Mouse (Mus musculus): ENCODE measurements around the gene Rps6kc1. TPM values are rescaled to one million over a fixed set of nuclear protein-coding genes. Genes with fewer than 3 reads are reported as not detected.

The Rps6kc1 gene
- total and polyA plus RNA-seq, 2 experiments from 2014 or later: 21.0 to 35.9 TPM

DNA sequence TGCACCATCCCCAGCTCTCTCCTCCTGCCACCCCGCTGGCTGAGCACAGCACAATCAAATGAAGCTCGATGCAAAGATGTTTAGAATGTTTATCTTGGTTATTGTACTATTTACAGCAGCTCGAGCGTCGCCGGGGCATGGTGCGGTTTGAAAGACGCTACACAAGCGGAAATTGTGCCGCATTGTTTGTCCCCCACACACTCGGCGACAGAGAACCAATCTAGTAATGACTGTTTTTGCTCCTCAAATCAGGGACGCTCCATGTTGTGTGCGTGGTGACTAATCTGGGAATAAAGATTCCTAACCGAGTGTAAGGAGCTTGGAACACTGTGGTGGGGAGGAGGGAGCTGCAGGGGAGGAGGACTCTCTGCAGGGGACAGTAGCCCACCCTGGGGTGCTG lies 250.3 kb downstream of the Rps6kc1 start:
- no peaks in the 10 kb centered on the region for H3K36me3 ChIP-seq (ENCODE audit: insufficient read depth, low read length)
- H3K27me3 ChIP-seq (ENCODE audit: insufficient read depth, low read length): no peaks in the 10 kb centered on the region
- H3K4me2 ChIP-seq (ENCODE audit: low read depth, low read length): no peak overlapping the region
- DNase-seq (ENCODE audit: low spot score): no peak
- ATAC-seq: no peak
- H3K27ac ChIP-seq: no peak overlapping the region
- H3K4me3 ChIP-seq (ENCODE audit: low read length): no peak overlapping the region
- no peak overlapping the region for H3K9ac ChIP-seq (replicated peaks; ENCODE audit: low read length)
- TF ChIP-seq CTCF (IDR thresholded peaks at IDR 0.05; ENCODE audit: low read depth): no peak
- no peaks in the 10 kb centered on the region for H3K9me3 ChIP-seq (ENCODE audit: low read length)
- WGBS: 53% methylated on average over 15 of the region's 15 CpGs
- no peaks in the 10 kb centered on the region; the same call in 1 of the 2 replicates for H3K4me1 ChIP-seq (ENCODE audit: insufficient read depth, low read length)

DNA sequence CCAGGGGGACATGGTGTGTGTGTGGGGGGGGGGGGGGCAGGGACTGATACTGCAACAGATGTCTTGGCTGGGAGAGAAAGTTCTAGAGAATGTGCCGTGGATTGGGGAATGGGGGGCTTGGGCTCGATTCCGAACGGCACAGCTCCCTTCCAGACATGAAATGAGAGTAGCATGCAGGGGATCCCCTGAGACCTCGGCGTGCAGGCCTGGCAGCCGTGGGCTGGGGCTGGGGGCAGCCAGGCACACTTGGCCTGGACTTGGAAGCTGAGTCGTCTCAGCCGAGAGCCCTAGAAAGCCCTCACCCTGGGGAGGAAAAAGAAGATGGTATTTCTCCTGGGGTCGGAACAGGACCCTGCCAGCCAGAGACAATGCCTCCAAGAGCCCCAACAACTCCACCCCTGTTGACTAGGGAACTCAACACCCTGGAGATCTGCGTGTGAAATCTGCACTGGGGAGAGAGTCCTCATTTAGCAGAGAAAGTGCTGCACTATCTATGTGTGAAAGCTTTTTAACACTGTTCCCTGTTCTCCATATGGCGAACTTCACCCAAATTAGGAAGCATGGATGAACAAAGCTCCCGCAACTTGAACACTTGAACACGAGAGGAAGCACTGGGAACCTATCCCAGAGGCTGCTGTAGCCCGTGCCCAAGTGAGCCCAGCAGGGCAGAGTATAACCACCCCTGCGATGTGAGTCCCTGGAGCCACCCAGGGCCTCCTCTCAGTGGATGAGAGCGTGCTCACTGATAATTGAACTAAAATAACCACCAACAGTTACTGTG lies 251.7 kb downstream of the Rps6kc1 start:
- DNase-seq (ENCODE audit: low spot score) (peak; percentile 42), ATAC-seq (no peak)
- H3K9ac ChIP-seq (replicated peaks; ENCODE audit: low read length): no peak overlapping the region
- WGBS: 51% methylated on average over 17 of the region's 17 CpGs
- H3K36me3 ChIP-seq (ENCODE audit: insufficient read depth, low read length): no peaks in the 10 kb centered on the region
- H3K4me2 ChIP-seq (ENCODE audit: low read depth, low read length): no peak overlapping the region
- no peaks in the 10 kb centered on the region for H3K9me3 ChIP-seq (ENCODE audit: low read length)
- H3K4me1 ChIP-seq (ENCODE audit: insufficient read depth, low read length): peaks cover 3% of the 10 kb centered on the region; the same call in 1 of the 2 replicates
- no peaks in the 10 kb centered on the region for H3K27me3 ChIP-seq (ENCODE audit: insufficient read depth, low read length)
- TF ChIP-seq CTCF (IDR thresholded peaks at IDR 0.05; ENCODE audit: low read depth): no peak
- H3K27ac ChIP-seq: no peak overlapping the region
- H3K4me3 ChIP-seq (ENCODE audit: low read length): no peak overlapping the region

DNA sequence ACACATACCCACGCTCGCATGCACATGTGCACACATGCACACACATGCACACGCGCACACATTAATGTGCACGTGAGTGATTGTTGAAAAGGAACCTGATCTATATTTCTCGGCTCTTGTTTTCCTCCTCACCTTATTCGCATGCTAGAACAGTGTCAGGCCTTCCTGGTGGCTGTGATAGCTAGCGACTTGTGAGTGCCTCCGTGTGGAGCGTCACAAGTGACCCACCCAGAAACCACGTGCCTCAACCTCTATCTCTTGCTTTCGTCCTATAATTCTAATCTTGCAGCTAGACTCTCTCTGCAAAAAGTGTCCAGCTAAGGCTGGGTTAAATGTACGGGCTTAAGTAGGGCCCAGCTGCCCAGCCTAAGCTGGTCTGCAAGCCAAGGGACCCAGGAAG lies 253.3 kb downstream of the Rps6kc1 start:
- H3K4me1 ChIP-seq (ENCODE audit: insufficient read depth, low read length): peaks cover 3% of the 10 kb centered on the region; the same call in 1 of the 2 replicates
- H3K27me3 ChIP-seq (ENCODE audit: insufficient read depth, low read length): no peaks in the 10 kb centered on the region
- no peaks in the 10 kb centered on the region for H3K36me3 ChIP-seq (ENCODE audit: insufficient read depth, low read length)
- H3K9ac ChIP-seq (replicated peaks; ENCODE audit: low read length): no peak overlapping the region
- 95% methylated on average over 13 of the region's 13 CpGs for WGBS
- TF ChIP-seq CTCF (IDR thresholded peaks at IDR 0.05; ENCODE audit: low read depth): no peak
- H3K4me2 ChIP-seq (ENCODE audit: low read depth, low read length): no peak overlapping the region
- no peak for ATAC-seq
- H3K4me3 ChIP-seq (ENCODE audit: low read length): no peak overlapping the region
- no peak overlapping the region for H3K27ac ChIP-seq
- H3K9me3 ChIP-seq (ENCODE audit: low read length): no peaks in the 10 kb centered on the region
- no peak for DNase-seq (ENCODE audit: low spot score)

DNA sequence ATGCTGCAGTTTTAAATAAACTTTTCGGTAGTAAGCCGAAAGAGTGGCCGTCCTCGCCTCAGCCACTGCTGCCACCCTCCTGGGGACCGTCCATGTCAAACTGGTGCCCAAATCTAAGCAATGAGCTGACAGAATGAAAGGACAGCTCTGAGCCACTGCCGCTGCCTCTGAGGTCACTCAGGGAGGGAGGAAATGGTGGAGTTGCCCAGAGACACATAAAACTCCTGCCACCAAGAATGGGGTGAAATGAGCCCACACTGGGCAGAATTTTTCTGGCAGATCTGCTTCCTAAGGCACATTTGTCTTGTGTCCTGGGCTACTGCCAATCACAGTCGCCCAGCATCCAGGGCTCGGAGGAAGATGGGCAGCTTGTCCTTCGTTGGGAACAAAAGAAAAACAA lies 255.5 kb downstream of the Rps6kc1 start:
- Histone ChIP-seq H3K4me1 (ENCODE audit: insufficient read depth, low read length) (0 out of 2 replicates have a peak, but pooled peaks cover 3% of the 10 kb centered on the region), H3K36me3 (ENCODE audit: insufficient read depth, low read length) (no peaks in the 10 kb centered on the region), H3K4me2 (ENCODE audit: low read depth, low read length) (no peak overlapping the region), H3K4me3 (ENCODE audit: low read length) (no peak overlapping the region), H3K9ac (replicated peaks; ENCODE audit: low read length) (no peak overlapping the region), H3K9me3 (ENCODE audit: low read length) (no peaks in the 10 kb centered on the region), H3K27ac (no peak overlapping the region; the same call in 1 of the 2 replicates), H3K27me3 (ENCODE audit: insufficient read depth, low read length) (no peaks in the 10 kb centered on the region)
- no peak for TF ChIP-seq CTCF (IDR thresholded peaks at IDR 0.05; ENCODE audit: low read depth)
- WGBS: 34% methylated on average over 9 of the region's 9 CpGs
- DNase-seq (ENCODE audit: low spot score) (peak; percentile 68), ATAC-seq (peak; percentile 82)

DNA sequence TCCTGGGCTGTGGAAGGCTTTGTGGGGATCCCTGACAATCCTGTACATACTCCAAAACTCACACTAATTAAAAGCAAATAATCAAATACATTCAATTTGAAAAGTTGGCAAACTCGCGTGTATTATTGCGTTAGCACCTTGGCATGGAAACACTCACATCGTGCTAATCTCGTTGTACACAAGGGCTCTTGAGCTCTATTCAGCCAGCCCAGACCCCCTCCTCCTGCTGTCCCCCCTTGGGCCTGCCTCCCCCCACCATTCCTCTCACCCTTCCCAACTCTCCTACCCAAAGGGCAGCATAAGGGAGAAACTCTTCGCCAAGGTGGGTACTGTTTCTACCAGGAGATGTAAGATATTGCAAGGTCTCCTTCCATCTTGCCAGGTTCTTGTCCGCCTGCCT lies 255.9 kb downstream of the Rps6kc1 start:
- DNase-seq (ENCODE audit: low spot score): no peak
- peak overlapping the region; percentile 0; the same call in 1 of the 2 replicates for H3K27ac ChIP-seq

DNA sequence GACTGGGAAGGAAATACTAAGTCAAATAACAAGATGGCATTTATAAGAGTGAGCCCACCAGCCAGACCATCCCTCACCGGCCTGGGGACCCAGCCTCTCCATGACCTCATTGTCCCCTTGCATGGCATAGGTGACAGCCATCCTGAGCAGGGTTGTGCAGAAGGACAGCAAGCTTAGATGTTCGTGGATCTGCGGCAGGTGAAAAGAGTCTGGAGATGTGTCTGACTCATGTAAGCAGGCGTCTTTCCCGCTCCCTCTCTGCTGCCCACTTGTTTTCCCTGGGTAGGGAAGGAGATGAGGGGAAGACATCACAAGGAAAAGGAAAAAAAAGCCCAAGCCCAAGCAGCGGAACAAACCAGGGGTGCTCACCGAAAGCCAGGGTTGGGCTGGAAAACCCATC lies 256.5 kb downstream of the Rps6kc1 start:
- no peaks in the 10 kb centered on the region for H3K36me3 ChIP-seq (ENCODE audit: insufficient read depth, low read length)
- H3K27me3 ChIP-seq (ENCODE audit: insufficient read depth, low read length): no peaks in the 10 kb centered on the region
- DNase-seq (ENCODE audit: low spot score) (no peak), ATAC-seq (no peak)
- 0 out of 2 replicates have a peak, but pooled peaks cover 3% of the 10 kb centered on the region for H3K4me1 ChIP-seq (ENCODE audit: insufficient read depth, low read length)
- H3K27ac ChIP-seq: 0 out of 2 replicates have a peak overlapping the region, but pooled peaks have one; percentile 0
- H3K9ac ChIP-seq (replicated peaks; ENCODE audit: low read length): no peak overlapping the region
- no peak overlapping the region for H3K4me2 ChIP-seq (ENCODE audit: low read depth, low read length)
- no peak for TF ChIP-seq CTCF (IDR thresholded peaks at IDR 0.05; ENCODE audit: low read depth)
- WGBS: 85% methylated on average over 7 of the region's 7 CpGs
- H3K4me3 ChIP-seq (ENCODE audit: low read length): no peak overlapping the region
- H3K9me3 ChIP-seq (ENCODE audit: low read length): no peaks in the 10 kb centered on the region

More for the DNA sequence above, 255.9 kb downstream of the Rps6kc1 start:
- ATAC-seq: no peak; the same call in 1 of the 2 replicates
- Histone ChIP-seq H3K9ac (replicated peaks; ENCODE audit: low read length) (no peak overlapping the region), H3K27me3 (ENCODE audit: insufficient read depth, low read length) (no peaks in the 10 kb centered on the region), H3K4me2 (ENCODE audit: low read depth, low read length) (no peak overlapping the region), H3K4me3 (ENCODE audit: low read length) (no peak overlapping the region), H3K36me3 (ENCODE audit: insufficient read depth, low read length) (no peaks in the 10 kb centered on the region), H3K9me3 (ENCODE audit: low read length) (no peaks in the 10 kb centered on the region), H3K4me1 (ENCODE audit: insufficient read depth, low read length) (0 out of 2 replicates have a peak, but pooled peaks cover 3% of the 10 kb centered on the region)
- no peak for TF ChIP-seq CTCF (IDR thresholded peaks at IDR 0.05; ENCODE audit: low read depth)
- 44% methylated on average over 7 of the region's 7 CpGs for WGBS

DNA sequence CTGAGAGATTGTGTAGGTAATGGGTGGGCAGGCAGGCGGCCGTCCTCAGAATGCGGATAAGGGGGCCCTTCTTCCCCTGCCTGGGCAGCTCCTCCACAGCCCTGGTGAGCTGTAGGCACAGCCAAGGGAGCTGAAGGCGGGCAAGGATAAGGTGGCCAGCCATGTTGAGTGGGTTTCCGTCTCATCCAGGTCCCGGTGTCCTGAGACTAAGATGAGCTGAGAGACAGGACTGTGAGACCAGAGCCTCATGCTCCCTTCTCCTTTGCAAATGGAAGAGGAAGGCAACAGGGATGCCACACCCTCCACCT lies 256.9 kb downstream of the Rps6kc1 start:
- Histone ChIP-seq H3K4me1 (ENCODE audit: insufficient read depth, low read length) (0 out of 2 replicates have a peak, but pooled peaks cover 3% of the 10 kb centered on the region), H3K9me3 (ENCODE audit: low read length) (no peaks in the 10 kb centered on the region), H3K4me2 (ENCODE audit: low read depth, low read length) (no peak overlapping the region), H3K4me3 (ENCODE audit: low read length) (no peak overlapping the region), H3K36me3 (ENCODE audit: insufficient read depth, low read length) (no peaks in the 10 kb centered on the region), H3K27ac (0 out of 2 replicates have a peak overlapping the region, but pooled peaks have one; percentile 0), H3K9ac (replicated peaks; ENCODE audit: low read length) (no peak overlapping the region), H3K27me3 (ENCODE audit: insufficient read depth, low read length) (no peaks in the 10 kb centered on the region)
- ATAC-seq (no peak), DNase-seq (ENCODE audit: low spot score) (no peak)
- no peak for TF ChIP-seq CTCF (IDR thresholded peaks at IDR 0.05; ENCODE audit: low read depth)
- 63% methylated on average over 6 of the region's 6 CpGs for WGBS

All from hindbrain, postnatal 0 days (tissue).